Mouse (Mus musculus) liver, adult (tissue): ENCODE data around the gene 4930438A08Rik.

ENCODE experiments used
- GATA4 ChIP-seq: IDR thresholded peaks from 2 replicates; pipeline ENCODE4 v1.6.1; 2014; ENCODE audit warnings: mild to moderate bottlenecking, low read length; ENCODE audit not compliant: insufficient replicate concordance

Gene 4930438A08Rik

DNA sequence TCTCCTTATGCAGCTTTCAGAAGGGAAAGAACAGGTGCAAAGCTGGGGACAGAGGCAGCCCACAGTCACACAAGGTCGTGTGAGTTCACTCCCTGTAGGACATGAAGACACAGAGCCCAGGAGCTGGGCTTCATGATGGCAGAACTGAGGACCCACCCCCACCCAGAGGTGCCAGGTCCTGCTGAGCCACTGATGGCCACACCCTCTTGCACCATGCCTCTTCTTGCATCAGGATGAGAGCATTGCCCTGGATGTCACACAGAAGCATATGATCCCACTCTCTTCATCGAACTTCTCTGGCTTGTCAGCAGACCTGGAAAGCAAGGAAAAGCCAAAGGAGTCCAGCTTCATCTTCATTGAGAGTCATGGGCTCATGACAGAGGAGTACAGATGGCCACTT is at the start of gene 4930438A08Rik:
TSS of gene 4930438A08Rik (plus strand) at position 228 of the 400 bp plus-strand sequence.
- TF ChIP-seq GATA4, result no peak

DNA sequence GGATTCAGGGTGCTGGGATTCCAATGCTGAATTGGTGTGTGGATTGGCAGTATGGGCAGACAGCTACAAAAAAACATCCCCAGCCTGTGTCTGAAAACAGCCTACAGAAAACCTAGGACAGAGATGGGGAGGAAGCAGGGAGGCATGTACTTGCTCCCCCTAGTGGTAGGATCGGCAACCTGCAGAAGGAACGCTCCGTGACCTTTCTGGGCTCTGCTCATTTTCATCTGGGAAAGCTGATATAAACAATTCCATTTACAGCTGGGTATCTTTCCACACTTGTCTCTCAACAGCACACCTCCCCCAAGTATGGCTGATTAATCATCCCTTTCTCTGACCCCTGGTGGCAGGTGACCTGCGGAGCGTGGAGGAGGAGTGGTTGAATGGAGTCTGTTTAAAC is 48.9 kb upstream of the 4930438A08Rik start:
- TF ChIP-seq GATA4, result no peak

- no peak for TF ChIP-seq GATA4
Measured at GRCm38 (mm10) chr11:58226425-58226824, 48.2 kb upstream of the 4930438A08Rik start.

DNA sequence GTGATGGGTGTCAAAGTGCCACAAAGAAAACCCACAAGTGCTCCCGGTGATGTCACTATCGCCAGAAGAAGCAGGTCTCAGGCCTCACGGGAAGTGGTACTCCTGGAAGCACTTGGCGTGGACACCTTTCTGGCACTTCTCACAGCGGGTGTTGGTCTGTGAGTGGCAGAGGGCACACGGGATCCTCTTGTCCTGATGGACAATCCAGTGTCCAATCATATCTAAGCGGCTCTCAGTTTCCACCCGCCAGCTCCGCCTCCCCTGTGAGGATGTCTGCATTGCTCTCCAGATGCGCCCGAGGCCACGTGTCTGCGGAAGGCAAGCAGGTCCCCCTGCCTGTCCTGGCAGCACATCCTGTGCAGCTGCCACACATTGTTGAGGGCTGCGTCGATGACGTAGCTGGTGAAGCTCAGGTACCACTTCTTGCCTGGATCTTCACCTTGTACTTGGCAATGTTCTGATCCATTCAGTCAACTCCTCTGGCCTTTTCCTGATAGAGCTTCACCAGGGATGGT is 44.1 kb upstream of the 4930438A08Rik start:
- no peak for TF ChIP-seq GATA4

DNA sequence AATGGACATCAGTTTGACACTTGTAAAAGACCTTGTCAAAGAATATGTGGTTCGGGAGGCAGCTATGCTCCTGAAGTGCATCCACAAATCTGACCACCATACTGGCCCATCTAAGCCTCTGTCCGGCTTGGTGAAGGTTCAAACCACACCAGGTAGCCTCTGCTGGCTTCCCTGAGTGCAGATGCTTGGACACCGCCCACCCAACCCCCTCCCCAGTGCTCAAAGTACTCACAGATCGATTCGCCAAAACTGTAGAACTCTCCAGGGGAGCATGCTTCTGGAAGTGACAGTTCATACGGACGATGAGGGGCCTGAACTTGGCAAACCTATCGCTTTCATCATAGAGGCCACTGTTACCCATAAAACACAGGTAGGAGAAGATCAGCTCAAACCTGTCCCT is 43.4 kb upstream of the 4930438A08Rik start:
- no peak for TF ChIP-seq GATA4

GRCm38 (mm10) chr11:58235152-58235551 is 39.4 kb upstream of the 4930438A08Rik start:
- TF ChIP-seq GATA4, result no peak

DNA sequence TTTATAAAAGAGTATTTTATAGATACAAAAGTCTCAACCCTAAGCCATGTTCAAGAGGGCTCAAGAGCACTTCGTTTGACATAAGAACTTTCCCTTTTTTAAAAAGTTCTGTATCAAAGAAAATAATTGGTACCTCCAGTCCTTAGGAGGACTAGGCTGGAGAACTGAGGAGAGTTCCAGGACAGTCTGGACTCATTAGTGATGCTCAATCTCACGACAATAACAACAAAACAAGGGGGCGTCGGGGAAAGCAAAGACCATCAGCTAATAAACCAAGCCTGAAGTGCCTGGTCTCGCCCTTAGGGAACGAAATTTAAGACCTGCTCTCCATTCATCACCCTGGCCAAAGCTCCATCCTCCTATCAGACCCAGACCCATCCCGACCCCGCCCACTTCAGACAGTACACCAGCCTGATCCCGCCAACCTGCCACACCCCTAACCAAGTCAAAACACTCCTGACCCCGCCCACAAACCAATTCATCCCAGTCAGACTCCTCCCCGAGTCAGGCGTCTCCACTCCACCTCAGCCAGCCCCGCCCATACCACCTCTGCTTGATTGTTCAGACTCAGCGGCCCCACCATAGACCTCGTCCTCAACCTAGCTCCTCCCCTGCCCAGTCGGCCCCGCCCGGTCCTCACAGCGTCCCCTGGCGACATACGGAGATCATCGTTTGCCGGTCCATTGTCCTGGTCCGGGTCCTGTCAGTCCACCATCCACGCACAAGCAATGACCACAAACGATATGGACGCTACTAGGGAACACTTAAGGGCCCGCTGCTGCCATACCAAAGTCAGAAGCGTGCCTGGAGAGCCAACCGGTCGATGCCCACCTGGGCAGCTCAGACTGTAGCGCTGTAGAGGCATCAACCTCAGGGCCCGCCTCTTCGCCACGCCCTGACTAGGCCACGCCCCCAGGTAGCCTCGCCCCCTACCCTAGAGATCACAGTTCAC is 35.5 kb upstream of the 4930438A08Rik start:
- TF ChIP-seq GATA4, result no peak

GRCm38 (mm10) chr11:58247294-58247693 is 27.3 kb upstream of the 4930438A08Rik start:
- no peak for TF ChIP-seq GATA4

DNA sequence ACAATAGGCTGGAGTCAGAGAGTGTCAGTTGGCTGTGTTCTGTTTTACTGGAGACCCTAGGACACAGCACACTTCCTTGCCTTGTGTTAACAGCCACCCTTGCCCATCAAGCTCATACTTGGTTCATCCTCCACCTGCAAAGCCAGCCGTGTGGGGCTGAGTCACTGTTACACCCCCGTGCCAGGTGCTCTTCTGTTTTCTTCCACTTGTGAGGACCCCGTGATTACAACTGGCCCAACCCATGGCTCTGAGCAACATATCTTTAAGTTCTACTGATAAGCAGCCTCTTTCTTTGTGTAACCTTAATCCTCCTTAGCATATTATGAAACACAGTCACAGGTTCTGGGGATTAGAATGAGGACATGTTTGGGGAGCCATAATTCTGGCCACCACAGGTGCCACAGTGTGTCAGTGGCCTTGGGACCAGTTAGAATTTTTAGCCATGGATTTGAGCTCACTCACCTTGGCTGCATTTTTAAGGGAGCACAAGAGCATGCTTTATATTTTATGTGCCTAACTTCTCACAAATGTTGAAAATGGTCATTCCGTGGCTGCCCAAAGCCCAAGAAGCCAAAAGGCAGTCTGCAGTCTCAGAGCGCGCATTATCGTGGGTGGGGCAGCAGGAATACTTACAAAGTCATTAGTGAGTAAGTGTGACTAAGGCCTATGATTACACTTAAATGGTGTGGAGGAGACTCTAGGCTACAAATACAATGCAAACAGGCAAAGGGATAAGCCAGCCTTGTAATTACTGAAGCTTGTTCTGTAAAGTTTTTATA is 25.2 kb upstream of the 4930438A08Rik start:
- no peak for TF ChIP-seq GATA4

DNA sequence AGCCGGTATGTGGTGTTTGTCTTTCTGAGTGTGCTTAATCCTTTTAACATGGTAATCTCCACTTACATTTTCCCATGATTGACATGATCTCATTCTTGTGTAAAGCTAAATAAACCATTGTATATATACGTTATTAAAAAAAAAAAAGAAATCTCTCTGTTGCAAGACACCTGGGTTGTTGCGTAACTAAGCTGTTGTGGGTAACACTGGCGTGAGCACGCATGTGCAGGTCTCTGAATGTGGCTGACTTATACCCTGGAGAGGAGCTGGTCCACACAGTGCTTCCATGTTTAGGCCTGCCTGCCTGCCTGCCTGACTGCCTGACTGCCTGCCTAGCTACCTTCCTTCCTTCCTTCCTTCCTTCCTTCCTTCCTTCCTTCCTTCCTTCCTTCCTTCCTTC is 24.0 kb upstream of the 4930438A08Rik start:
- no peak for TF ChIP-seq GATA4

- no peak for TF ChIP-seq GATA4
Measured at GRCm38 (mm10) chr11:58254411-58254810, 20.2 kb upstream of the 4930438A08Rik start.

GRCm38 (mm10) chr11:58257816-58258215 is 16.8 kb upstream of the 4930438A08Rik start:
- no peak for TF ChIP-seq GATA4

GRCm38 (mm10) chr11:58260156-58260555 is 14.4 kb upstream of the 4930438A08Rik start:
- TF ChIP-seq GATA4, result no peak

DNA sequence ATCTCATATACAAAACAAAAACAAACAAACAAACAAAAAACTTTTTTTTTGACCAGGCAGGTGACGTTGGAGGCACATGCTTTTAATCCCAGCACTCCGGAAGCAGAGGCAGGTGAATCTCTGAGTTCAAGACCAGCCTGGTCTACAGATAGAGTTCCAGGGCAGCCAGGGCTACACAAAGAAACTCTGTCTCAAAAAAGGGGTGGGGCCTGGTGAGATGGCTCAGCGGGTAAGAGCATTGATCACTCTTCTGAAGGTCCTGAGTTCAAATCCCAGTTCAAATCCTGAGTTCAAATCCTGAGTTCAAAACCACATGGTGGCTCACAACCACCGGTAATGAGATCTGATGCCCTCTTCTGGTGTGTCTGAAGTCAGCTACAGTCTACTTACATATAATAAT is 12.8 kb upstream of the 4930438A08Rik start:
- TF ChIP-seq GATA4, result no peak

GRCm38 (mm10) chr11:58262336-58262735 is 12.3 kb upstream of the 4930438A08Rik start:
- TF ChIP-seq GATA4, result no peak

- TF ChIP-seq GATA4, result no peak
Measured at GRCm38 (mm10) chr11:58263516-58263915, 11.1 kb upstream of the 4930438A08Rik start.

DNA sequence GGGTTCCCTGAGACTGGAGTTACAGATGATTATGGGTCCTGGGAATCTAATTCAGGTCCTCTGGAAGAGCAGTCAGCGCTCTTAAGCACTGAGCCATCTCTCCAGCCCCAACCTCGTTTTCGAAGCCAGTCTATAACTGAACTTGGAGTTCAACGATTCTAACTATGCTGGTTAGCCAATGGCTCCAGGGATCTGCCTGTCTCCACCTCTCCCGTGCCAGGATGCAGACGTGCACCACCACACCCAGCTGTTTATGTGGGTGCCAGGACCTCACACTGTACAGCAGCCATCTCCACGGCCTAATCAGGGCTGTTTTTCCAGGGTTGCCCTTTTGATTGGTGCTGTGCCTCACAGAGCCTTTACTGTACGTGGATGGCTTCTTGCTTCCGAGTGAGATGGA is 10.1 kb upstream of the 4930438A08Rik start:
- no peak for TF ChIP-seq GATA4
